Comparison of ENCODE assay signal across 31 mouse cellular contexts in genomic region chr5:136717573-136717854, GRCm38 (mm10). TPM values are rescaled to one million over a fixed set of nuclear protein-coding genes. Genes with fewer than 3 reads are reported as not detected.
"Had no signal": no experiment of that assay in that cellular context is flagged by ENCODE, and none has a peak within 500 bp of the region (broad histone marks: within the 10 kb centered on the region; RNA-seq: fewer than 3 reads in every experiment).

No protein-coding gene starts in this region.

- DNase-seq: kidney, adult 18-20 months; kidney, postnatal 25 days; layer of hippocampus, adult 9-11 months; liver, embryonic 13.5 days; lung, adult 2 months; lung, postnatal 14 days; lung, postnatal 4 days; retina, postnatal 1 day; right cerebral cortex, postnatal 25 days; spleen, adult 18-20 months; thymus, postnatal 25 days had no signal

- H3K4me1 ChIP-seq: liver, embryonic 13.5 days; stomach, embryonic 15.5 days had no signal

- H3K9me3 ChIP-seq: intestine, embryonic 15.5 days; liver, embryonic 13.5 days; midbrain, embryonic 10.5 days; midbrain, embryonic 13.5 days; stomach, embryonic 15.5 days had no signal

- H3K27ac ChIP-seq: intestine, embryonic 15.5 days; layer of hippocampus, adult 2 months; left cerebral cortex, adult 2 months; liver, embryonic 13.5 days; midbrain, embryonic 10.5 days; midbrain, embryonic 13.5 days; stomach, embryonic 15.5 days had no signal

- H3K9ac ChIP-seq: intestine, embryonic 15.5 days; liver, embryonic 13.5 days; midbrain, embryonic 13.5 days; stomach, embryonic 15.5 days had no signal

- H3K4me3 ChIP-seq: intestine, embryonic 15.5 days; layer of hippocampus, adult 2 months; left cerebral cortex, adult 2 months; liver, embryonic 13.5 days; midbrain, embryonic 10.5 days; midbrain, embryonic 13.5 days; myocyte; stomach, embryonic 15.5 days had no signal

- H3K27me3 ChIP-seq: midbrain, embryonic 13.5 days; stomach, embryonic 15.5 days had no signal

- ATAC-seq: hindbrain, embryonic 16.5 days; intestine, embryonic 15.5 days; midbrain, embryonic 13.5 days; midbrain, embryonic 16.5 days had no signal

- H3K4me2 ChIP-seq: intestine, embryonic 15.5 days; liver, embryonic 13.5 days; midbrain, embryonic 13.5 days; stomach, embryonic 15.5 days had no signal

- H3K36me3 ChIP-seq: intestine, embryonic 15.5 days; liver, embryonic 13.5 days; midbrain, embryonic 10.5 days; midbrain, embryonic 13.5 days; stomach, embryonic 15.5 days had no signal

RNA-seq across cellular contexts. Expression of gene Myl10, which starts 24.6 kb away (rescaled TPM):
- total RNA-seq: layer of hippocampus, adult 2 months; layer of hippocampus, postnatal 25 days; left cerebral cortex, adult 2 months; left cerebral cortex, postnatal 10 days; left cerebral cortex, postnatal 36 days; liver, adult 2 months; monocyte, adult 5-6 weeks had no signal
- polyA plus RNA-seq: hindbrain, embryonic 16.5 days; intestine, embryonic 15.5 days; large intestine, adult 2 months; limb, embryonic 11.5 days; limb, embryonic 14.5 days; liver, adult 2 months; liver, embryonic 13.5 days; liver, embryonic 16.5 days; lung, adult 2 months; lung, embryonic 16.5 days; midbrain, embryonic 10.5 days; midbrain, embryonic 13.5 days; midbrain, embryonic 16.5 days; neural tube, embryonic 11.5 days had no signal
